Mouse (Mus musculus) hindbrain, embryonic 13.5 days (tissue): ENCODE data around the gene Snd1. TPM values are rescaled to one million over a fixed set of nuclear protein-coding genes. Genes with fewer than 3 reads are reported as not detected.

Source experiments
- ATAC-seq: fragments of 200-750 bp; cut with Nextera tagmentation; 2 replicates; pipeline ENCODE4 v1.8.0; 2017; ENCODE audit warnings: moderate TSS enrichment; ENCODE audit not compliant: low FRiP score
- H3K27ac ChIP-seq: fragments of 300-500 bp; sonication (generic); 2 replicates; pipeline ENCODE4 v1.5.1; 2015; ENCODE audit warnings: inconsistent platforms, mild to moderate bottlenecking, moderate library complexity
- H3K27me3 ChIP-seq: fragments of 300-500 bp; sonication (generic); 2 replicates; pipeline ENCODE4 v1.6.1; 2015; ENCODE audit warnings: mild to moderate bottlenecking, inconsistent platforms
- H3K36me3 ChIP-seq: fragments of 300-500 bp; sonication (generic); 2 replicates; pipeline ENCODE4 v1.6.1; 2015; ENCODE audit warnings: mild to moderate bottlenecking, inconsistent platforms
- H3K4me1 ChIP-seq: fragments of 300-500 bp; sonication (generic); replicated peaks from 2 replicates; pipeline ENCODE4 v1.6.1; 2015; ENCODE audit warnings: inconsistent platforms
- H3K4me2 ChIP-seq: fragments of 300-500 bp; sonication (generic); 2 replicates; pipeline ENCODE4 v1.6.1; 2015; ENCODE audit warnings: inconsistent platforms, mild to moderate bottlenecking, moderate library complexity
- H3K4me3 ChIP-seq: fragments of 300-500 bp; sonication (generic); 2 replicates; pipeline ENCODE4 v1.5.1; 2015; ENCODE audit warnings: mild to moderate bottlenecking, inconsistent platforms
- H3K9ac ChIP-seq: fragments of 300-500 bp; sonication (generic); 2 replicates; pipeline ENCODE4 v1.6.1; 2015; ENCODE audit warnings: mild to moderate bottlenecking, inconsistent platforms
- H3K9me3 ChIP-seq: fragments of 300-500 bp; sonication (generic); 2 replicates; pipeline ENCODE4 v1.6.1; 2016; ENCODE audit warnings: inconsistent platforms
- WGBS: fragments of 180-500 bp; shearing (Covaris S2); methylation state at CpG from one replicate; pipeline ENCODE4 v1.1.7; 2015; 5-methylcytosine and 5-hydroxymethylcytosine counted together
- polyA plus RNA-seq: library from polyadenylated mRNA; unstranded; fragments of >200 nt; fragmentation: Nextera tagmentation; extraction: Ambion mirVana; gene quantifications from 2 replicates; pipeline ENCODE4 v1.2.1, GENCODE M21; 2015

Snd1 gene
- polyA plus RNA-seq, 1 experiment from 2014 or later = 81.2 TPM

DNA sequence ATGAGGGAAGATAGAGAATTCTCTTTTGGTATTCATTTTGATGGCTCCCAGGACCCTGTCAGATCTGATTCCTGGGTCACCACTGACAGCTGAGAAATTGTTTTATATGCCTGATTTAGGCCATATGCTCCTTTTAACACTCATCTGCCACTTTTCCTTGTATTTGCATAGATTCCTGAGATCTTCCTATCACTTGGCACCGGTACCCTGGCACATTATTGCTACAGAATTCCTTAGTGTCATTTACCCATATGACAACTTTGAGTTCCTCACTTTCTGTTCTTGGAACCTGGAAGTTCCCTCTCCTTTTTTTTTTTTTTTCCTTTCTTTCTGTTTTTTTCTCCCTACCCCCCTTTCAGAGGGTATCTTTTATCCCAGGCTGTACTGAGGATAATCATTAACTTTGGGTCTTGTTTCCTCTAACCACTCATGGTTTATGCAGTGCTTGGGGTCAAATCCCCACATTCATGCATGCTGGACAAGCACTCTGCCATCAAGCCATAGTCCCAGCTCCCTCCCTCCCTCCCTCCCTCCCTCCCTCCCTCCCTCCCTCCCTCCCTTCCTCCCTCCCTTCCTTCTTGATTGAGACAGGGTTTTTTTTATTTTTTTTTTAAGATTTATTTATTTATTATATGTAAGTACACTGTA lies 13.4 kb downstream of the Snd1 start:
- Histone ChIP-seq H3K4me1 (peaks cover 10% of the 10 kb centered on the region), H3K4me3 (no peak overlapping the region), H3K36me3 (peaks cover 13% of the 10 kb centered on the region; the same call in 1 of the 2 replicates), H3K9me3 (no peaks in the 10 kb centered on the region), H3K4me2 (no peak overlapping the region), H3K9ac (no peak overlapping the region), H3K27ac (no peak overlapping the region), H3K27me3 (no peaks in the 10 kb centered on the region)
- ATAC-seq = no peak
- 75% methylated on average over 1 of the region's 1 CpGs for WGBS

GRCm38 (mm10) chr6:28490612-28491011 lies 15.7 kb downstream of the Snd1 start:
- ATAC-seq = no peak
- Histone ChIP-seq H3K27ac (no peak overlapping the region), H3K4me1 (peaks cover 3% of the 10 kb centered on the region; the same call in 1 of the 2 replicates), H3K36me3 (peaks cover 17% of the 10 kb centered on the region; the same call in 1 of the 2 replicates), H3K9me3 (no peaks in the 10 kb centered on the region), H3K27me3 (no peaks in the 10 kb centered on the region), H3K4me2 (no peak overlapping the region), H3K4me3 (no peak overlapping the region), H3K9ac (no peak overlapping the region)
- 91% methylated on average over 5 of the region's 5 CpGs for WGBS

DNA sequence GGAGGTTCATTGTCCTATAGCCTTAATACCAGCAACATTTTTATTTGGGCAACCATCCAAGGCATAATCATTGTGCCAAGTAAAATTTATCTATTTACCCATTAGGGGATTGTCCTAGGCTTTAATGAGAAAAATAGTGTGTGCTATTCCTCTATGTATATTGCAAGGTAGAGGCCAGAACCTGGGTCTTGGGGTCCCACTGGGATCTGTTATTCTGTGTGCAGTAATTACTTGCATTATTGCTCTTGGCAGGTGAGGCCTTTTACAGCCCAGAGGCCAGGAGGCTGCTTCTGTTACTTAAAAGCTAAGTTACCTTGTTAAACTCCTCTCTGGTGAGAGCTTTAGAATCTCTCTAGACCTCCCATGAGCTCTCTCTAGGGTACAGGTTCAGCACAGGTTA lies 16.3 kb downstream of the Snd1 start:
- peaks cover 17% of the 10 kb centered on the region; the same call in 1 of the 2 replicates for H3K36me3 ChIP-seq
- peaks cover 3% of the 10 kb centered on the region; the same call in 1 of the 2 replicates for H3K4me1 ChIP-seq
- no peaks in the 10 kb centered on the region for H3K27me3 ChIP-seq
- H3K9ac ChIP-seq = no peak overlapping the region
- no peak overlapping the region for H3K4me2 ChIP-seq
- no peak overlapping the region for H3K4me3 ChIP-seq
- no peaks in the 10 kb centered on the region for H3K9me3 ChIP-seq
- ATAC-seq = no peak
- H3K27ac ChIP-seq = no peak overlapping the region

DNA sequence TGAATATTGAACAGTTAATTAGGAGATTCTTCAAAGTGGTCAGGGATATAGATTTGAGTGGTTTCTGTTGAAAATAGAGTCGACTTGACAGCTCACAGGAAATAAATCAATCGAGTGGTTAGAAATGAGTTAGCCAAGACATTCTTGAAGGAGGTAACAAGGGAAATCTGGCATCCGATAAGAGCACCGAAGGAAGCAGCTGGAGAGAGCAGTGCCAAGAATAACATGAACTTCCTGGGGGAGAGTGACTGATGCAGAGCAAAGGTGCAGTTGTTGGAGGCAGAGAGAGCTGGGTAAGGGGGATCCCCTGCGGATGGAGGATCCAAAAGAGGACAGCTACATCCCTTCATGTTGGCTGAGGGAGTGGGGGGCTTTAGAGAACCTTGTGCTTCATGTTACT lies 22.9 kb downstream of the Snd1 start:
- Histone ChIP-seq H3K4me2 (no peak overlapping the region), H3K4me3 (no peak overlapping the region), H3K9me3 (no peaks in the 10 kb centered on the region), H3K36me3 (peaks cover 8% of the 10 kb centered on the region; the same call in 1 of the 2 replicates), H3K27ac (no peak overlapping the region), H3K27me3 (no peaks in the 10 kb centered on the region), H3K9ac (no peak overlapping the region), H3K4me1 (peaks cover 8% of the 10 kb centered on the region)
- WGBS = 73% methylated on average over 5 of the region's 5 CpGs
- ATAC-seq = no peak

DNA sequence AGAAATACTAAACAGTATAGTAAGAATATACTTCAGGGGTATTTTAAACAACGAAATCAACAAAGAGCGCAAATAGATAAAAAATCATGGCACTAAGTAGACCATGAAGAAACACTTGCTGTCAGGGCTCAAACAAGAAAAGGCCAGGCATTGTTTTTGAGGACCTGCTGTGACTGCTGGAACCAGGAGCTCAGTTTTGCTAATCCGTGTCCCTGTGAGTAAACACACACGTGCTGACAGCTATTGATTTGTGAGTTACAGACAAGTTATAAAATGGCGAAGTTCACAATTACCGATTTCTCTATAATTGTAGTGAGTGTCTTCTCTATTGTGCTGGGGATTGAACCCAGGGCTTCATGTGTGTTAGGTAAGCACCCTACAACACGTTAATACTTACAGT lies 27.6 kb downstream of the Snd1 start:
- Histone ChIP-seq H3K4me2 (no peak overlapping the region), H3K9ac (no peak overlapping the region), H3K36me3 (no peaks in the 10 kb centered on the region), H3K27ac (no peak overlapping the region), H3K27me3 (no peaks in the 10 kb centered on the region), H3K4me1 (peaks cover 11% of the 10 kb centered on the region), H3K9me3 (no peaks in the 10 kb centered on the region), H3K4me3 (no peak overlapping the region)
- WGBS = 89% methylated on average over 7 of the region's 7 CpGs
- ATAC-seq = no peak

- no peak for ATAC-seq
- H3K4me1 ChIP-seq = peaks cover 7% of the 10 kb centered on the region
- WGBS = 98% methylated on average over 4 of the region's 4 CpGs
- H3K4me2 ChIP-seq = no peak overlapping the region
- H3K9ac ChIP-seq = no peak overlapping the region
- no peaks in the 10 kb centered on the region for H3K27me3 ChIP-seq
- no peaks in the 10 kb centered on the region for H3K9me3 ChIP-seq
- H3K36me3 ChIP-seq = no peaks in the 10 kb centered on the region
- H3K27ac ChIP-seq = no peak overlapping the region
- no peak overlapping the region for H3K4me3 ChIP-seq
These were observed 28.2 kb downstream of the Snd1 start for GRCm38 (mm10) chr6:28503148-28503547.

- no peaks in the 10 kb centered on the region for H3K27me3 ChIP-seq
- H3K9ac ChIP-seq = no peak overlapping the region
- no peak overlapping the region for H3K4me2 ChIP-seq
- no peaks in the 10 kb centered on the region for H3K9me3 ChIP-seq
- H3K4me1 ChIP-seq = 0 out of 2 replicates have a peak, but pooled peaks cover 3% of the 10 kb centered on the region
- H3K4me3 ChIP-seq = no peak overlapping the region
- ATAC-seq = no peak
- WGBS = 95% methylated on average over 7 of the region's 7 CpGs
- H3K36me3 ChIP-seq = no peaks in the 10 kb centered on the region
- H3K27ac ChIP-seq = no peak overlapping the region
These were observed 29.7 kb downstream of the Snd1 start for GRCm38 (mm10) chr6:28504611-28505010.

- peaks cover 1% of the 10 kb centered on the region; the same call in 1 of the 2 replicates for H3K36me3 ChIP-seq
- H3K4me2 ChIP-seq = no peak overlapping the region
- no peak overlapping the region for H3K27ac ChIP-seq
- 0 out of 2 replicates have a peak, but pooled peaks cover 3% of the 10 kb centered on the region for H3K4me1 ChIP-seq
- H3K27me3 ChIP-seq = no peaks in the 10 kb centered on the region
- ATAC-seq = no peak
- H3K9me3 ChIP-seq = no peaks in the 10 kb centered on the region
- H3K9ac ChIP-seq = no peak overlapping the region
- no peak overlapping the region for H3K4me3 ChIP-seq
- 87% methylated on average over 4 of the region's 4 CpGs for WGBS
These were observed 32.8 kb downstream of the Snd1 start for GRCm38 (mm10) chr6:28507759-28508158.

DNA sequence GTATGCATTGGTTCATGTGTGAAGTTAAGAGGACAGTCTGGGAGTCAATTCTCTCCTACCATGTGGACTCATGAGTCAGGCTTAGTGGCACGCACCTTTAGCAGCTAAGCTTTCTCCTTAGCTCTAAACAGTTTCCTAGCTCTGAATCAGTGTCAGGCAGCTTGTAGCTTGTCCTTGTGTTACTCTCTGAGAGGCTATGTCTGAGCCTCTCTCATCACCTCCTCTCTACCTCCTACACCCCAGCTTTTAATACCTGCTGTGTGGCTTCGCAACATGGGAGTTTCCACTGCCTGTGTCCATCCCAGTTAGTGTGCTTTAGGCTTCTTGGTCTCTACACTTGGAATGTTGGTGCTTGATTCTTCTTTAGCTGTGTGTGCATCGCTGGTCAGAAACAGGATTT lies 39.3 kb downstream of the Snd1 start:
- H3K27me3 ChIP-seq = no peaks in the 10 kb centered on the region
- WGBS = 95% methylated on average over 3 of the region's 3 CpGs
- H3K9ac ChIP-seq = no peak overlapping the region
- no peak overlapping the region for H3K27ac ChIP-seq
- H3K4me3 ChIP-seq = no peak overlapping the region
- H3K36me3 ChIP-seq = peaks cover 26% of the 10 kb centered on the region
- ATAC-seq = no peak
- H3K4me1 ChIP-seq = no peaks in the 10 kb centered on the region; the same call in 1 of the 2 replicates
- H3K4me2 ChIP-seq = no peak overlapping the region
- no peaks in the 10 kb centered on the region for H3K9me3 ChIP-seq

DNA sequence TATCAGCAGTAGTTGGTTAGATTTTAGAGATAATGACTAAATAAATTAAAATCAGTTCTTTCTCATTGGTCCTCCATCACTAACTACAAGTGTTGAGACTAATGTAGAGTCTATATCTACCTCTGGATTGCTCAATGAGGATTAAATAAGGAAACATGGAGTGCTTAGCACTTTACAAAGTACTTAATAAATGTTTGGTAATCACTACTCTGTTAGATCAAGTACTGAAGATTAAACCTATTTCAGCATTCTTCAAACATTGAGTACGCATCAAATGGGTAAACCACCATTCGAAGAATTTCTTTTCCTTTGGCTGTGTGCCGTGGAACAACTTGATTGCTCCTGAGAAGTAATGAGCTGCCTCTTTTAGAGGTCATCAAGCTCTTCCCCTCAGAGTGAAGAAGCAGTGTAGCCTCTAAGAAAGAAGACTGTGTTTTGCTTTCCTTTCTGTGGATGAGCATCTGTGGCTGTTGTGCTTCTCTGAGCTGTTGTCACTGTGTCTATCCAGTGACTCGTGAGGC lies 40.0 kb downstream of the Snd1 start:
- Histone ChIP-seq H3K4me3 (no peak overlapping the region), H3K9me3 (no peaks in the 10 kb centered on the region), H3K9ac (no peak overlapping the region), H3K27me3 (no peaks in the 10 kb centered on the region), H3K4me2 (no peak overlapping the region), H3K36me3 (peaks cover 30% of the 10 kb centered on the region), H3K4me1 (no peaks in the 10 kb centered on the region; the same call in 1 of the 2 replicates), H3K27ac (no peak overlapping the region)
- no peak for ATAC-seq
- WGBS = 94% methylated on average over 4 of the region's 4 CpGs

DNA sequence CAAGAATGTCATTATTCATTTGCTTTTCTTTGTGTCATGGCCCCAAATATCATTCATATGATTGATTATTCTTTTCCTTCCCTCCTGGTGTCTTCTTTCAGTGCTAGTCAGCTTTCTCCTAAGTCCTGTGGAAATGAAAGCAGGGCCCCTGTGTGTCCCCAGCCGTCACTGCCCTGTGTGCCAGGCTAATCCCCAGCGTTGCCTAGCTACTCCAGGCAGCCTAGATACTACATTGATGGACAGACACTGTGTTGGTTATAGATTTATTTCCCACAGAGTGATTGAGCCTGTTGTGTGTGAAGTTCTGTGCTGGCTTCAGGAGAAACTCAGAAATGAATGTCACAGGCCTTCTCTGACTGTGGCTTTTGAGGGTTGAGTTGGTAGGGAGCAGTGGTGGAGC lies 41.7 kb downstream of the Snd1 start:
- H3K9me3 ChIP-seq = no peaks in the 10 kb centered on the region
- H3K4me2 ChIP-seq = no peak overlapping the region
- no peak overlapping the region for H3K9ac ChIP-seq
- WGBS = 49% methylated on average over 2 of the region's 2 CpGs
- ATAC-seq = no peak
- H3K36me3 ChIP-seq = peaks cover 41% of the 10 kb centered on the region
- no peak overlapping the region for H3K27ac ChIP-seq
- H3K27me3 ChIP-seq = no peaks in the 10 kb centered on the region
- no peaks in the 10 kb centered on the region; the same call in 1 of the 2 replicates for H3K4me1 ChIP-seq
- H3K4me3 ChIP-seq = no peak overlapping the region

- Histone ChIP-seq H3K9me3 (no peaks in the 10 kb centered on the region), H3K36me3 (peaks cover 43% of the 10 kb centered on the region), H3K27ac (no peak overlapping the region), H3K27me3 (no peaks in the 10 kb centered on the region), H3K4me1 (no peaks in the 10 kb centered on the region; the same call in 1 of the 2 replicates), H3K4me3 (no peak overlapping the region), H3K9ac (no peak overlapping the region), H3K4me2 (no peak overlapping the region)
- no peak for ATAC-seq
- WGBS = 86% methylated on average over 1 of the region's 1 CpGs
These were observed 42.1 kb downstream of the Snd1 start for GRCm38 (mm10) chr6:28517050-28517449.

GRCm38 (mm10) chr6:28519426-28519825 lies 44.5 kb downstream of the Snd1 start:
- ATAC-seq = no peak
- 94% methylated on average over 8 of the region's 8 CpGs for WGBS
- H3K27me3 ChIP-seq = no peaks in the 10 kb centered on the region
- H3K27ac ChIP-seq = no peak overlapping the region
- peaks cover 39% of the 10 kb centered on the region for H3K36me3 ChIP-seq
- H3K4me3 ChIP-seq = no peak overlapping the region
- no peaks in the 10 kb centered on the region; the same call in 1 of the 2 replicates for H3K4me1 ChIP-seq
- H3K4me2 ChIP-seq = no peak overlapping the region
- H3K9ac ChIP-seq = no peak overlapping the region
- H3K9me3 ChIP-seq = no peaks in the 10 kb centered on the region
